Mouse (Mus musculus): ENCODE measurements around the gene S100a4.

DNA sequence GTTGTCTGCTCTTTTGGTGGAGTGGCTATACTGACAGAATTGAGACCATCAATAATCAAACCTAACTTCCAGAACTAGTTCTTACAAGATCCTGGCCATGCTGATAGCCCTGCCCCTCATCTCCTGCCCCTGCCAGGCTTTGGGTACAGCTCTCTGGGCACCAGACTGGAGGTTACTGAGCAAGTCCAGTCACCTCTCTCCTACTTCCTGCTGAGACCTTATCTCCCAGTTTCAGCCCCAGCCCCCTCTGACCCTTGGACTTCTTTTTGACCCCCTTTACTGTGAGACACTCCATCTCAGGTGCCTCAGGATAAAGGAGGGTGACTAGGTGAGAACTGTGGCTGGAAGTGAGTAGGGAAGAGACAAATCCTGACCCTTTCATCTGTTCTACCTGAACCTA, 5.5 kb downstream of the S100a4 start:
- TF ChIP-seq CTCF (IDR thresholded peaks at IDR 0.05; ENCODE audit: control insufficient read depth, insufficient read depth, insufficient replicate concordance, low read depth, low read length) (no peak), POLR2A (IDR thresholded peaks at IDR 0.05; ENCODE audit: control insufficient read depth, low read depth, low read length) (no peak)

Data from testis, adult 2 months (tissue).